Mouse (Mus musculus) T-helper 1 cell (primary cell): ENCODE data around the gene Taf1c.

Experiments used
- in situ Hi-C: fragments of 300-600 bp; cut with MboI, MseI; formaldehyde crosslinking; loops from one replicate; pipeline ENCODE4 v1.15.1; 2025; ENCODE audit warnings: high pct_unique_total_duplicates

The Taf1c gene

DNA sequence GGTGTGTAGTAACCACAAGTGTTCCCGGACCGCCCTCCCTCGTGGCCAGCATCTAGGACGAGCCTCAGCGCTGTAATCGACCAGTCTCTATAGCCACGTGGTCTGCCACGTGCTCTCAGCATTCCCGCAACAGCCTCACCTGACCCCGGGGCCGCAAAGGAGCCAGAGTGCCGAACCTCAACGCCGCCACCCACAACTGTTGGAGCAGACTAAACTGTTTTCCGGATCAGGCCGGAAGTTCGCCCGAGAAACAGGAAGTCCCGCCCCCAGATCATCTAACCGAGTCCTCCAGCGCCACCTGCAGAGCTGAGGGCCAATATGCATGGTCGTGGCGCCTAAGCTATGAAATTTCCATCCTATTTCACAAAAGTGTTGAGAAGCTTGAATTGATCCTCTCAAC is at the start of gene Taf1c:
Taf1c (minus strand) TSS at position 227 of the 400 bp plus-strand sequence.
- in situ Hi-C loops = loop anchor here (5.0 kb wide), 1 partner anchor 158 kb away; the partner anchor contains the start of gene Necab2

DNA sequence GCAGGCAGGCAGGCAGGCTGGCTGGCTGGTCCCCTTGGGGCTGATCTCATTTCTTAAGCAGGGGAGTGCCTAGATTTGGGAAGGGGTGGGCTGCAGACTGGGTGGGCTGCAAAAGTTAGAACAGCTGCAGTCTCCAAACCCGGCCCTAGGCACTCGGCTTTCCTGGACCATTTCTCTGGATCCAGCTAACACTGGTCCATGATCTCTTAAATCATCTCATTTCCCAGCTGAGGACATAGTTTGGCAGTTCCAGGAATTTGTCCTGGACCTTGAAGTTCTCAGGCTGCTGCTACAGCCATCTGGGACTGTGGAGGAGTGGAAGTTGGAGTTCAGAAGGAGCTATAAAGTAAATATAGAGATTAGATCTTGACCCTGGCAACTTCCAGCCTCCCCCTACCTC is 46.3 kb upstream of the Taf1c start:
- in situ Hi-C loops = no loop called here

DNA sequence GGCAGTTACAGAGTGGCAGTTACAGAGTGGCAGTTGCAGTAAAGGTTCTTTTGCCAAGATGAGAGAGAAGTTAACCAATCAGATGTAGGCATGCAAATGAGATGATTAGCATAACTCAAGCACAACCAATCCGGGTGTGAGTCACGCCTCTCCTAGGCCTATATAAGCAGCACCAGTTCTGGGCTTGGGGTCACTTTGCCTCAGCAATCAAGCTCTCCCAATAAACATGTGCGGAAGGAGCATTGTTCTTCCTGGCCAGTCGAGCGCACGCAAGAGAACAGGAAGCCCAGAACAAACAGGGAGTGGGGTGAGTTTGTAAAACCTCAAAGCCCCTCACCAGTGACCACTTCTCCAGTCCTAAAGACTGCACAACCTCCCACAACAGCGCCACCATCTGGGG is 41.8 kb upstream of the Taf1c start:
- in situ Hi-C loops = loop anchor here (25.0 kb wide), 1 partner anchor 1735 kb away; no protein-coding TSS in a partner anchor

DNA sequence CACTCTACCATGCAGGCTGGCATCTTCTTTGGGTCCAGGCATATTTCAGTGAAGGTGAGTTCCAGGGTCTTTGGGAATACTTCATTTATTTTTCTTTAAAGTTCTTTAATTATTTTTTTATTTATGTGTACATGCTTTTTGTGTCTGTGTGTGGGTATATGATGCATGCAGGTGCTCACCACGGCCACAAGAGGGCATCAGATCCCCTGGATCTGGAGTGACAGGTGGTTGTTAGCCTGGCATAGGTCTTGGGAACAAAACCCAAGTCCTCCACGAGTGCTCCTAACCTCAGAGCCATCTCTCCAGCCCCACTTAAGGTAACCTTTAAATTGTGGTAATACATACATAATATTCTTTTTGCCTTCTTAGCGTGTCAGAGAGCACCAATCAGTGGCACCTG is 41.2 kb upstream of the Taf1c start:
- in situ Hi-C loops = loop anchor here (25.0 kb wide), 1 partner anchor 1734 kb away; no protein-coding TSS in a partner anchor

DNA sequence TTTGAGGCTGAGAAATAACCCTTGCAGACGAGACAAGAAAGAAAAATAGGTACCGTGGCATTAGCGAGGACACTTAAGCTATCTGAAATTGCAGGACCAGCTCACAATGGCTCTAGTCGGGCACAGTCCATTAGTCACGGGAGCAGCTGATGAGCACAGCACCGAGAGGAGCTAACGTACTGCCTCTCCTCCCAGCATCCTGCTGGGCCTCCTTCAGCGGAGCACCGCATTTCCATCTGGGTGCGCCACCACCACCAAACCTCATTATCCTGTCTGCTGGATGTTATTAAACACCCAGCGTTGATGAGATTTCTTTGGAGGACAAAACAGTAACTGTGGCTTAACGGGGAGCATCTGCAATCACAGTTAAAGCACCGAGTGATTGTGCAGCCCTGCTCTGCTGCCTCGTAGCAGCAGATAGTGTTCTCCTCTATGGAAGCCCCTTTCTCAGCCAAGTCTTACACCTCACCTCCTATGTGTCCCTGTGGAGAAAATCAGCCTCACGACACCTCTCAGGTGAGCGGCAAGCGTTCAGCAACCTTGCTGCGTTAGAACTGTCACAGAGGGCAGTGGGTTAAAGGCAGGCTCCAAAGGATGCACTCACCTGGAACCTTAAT is 40.1 kb upstream of the Taf1c start:
- in situ Hi-C loops = loop anchor here (25.0 kb wide), 1 partner anchor 1733 kb away; no protein-coding TSS in a partner anchor

DNA sequence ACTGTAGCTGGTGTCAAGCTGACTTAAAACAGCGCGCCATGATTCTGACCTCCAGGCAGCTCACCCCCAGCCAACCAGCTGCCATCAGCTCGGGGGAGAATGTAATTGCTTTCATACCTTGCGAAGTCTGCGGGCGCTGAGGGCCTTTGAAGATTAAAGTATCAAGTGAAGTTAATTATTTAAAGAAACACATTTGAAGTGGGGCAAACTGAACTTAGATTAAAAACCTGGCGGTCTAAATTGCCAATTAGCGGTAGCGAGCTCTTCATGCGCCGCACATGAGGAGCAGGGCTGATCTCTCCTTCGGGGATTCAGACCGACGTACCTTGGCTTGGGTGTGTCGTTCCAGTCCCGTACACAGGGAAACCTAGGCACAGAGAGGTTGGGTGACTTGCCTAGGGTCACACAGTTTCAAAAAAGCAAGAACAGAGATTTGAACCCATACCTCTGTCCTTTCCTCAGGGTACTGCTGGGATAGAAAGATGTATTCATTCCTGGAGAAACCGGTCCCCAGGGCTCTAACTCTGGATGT is 39.5 kb upstream of the Taf1c start:
- in situ Hi-C loops = loop anchor here (25.0 kb wide), 1 partner anchor 1732 kb away; no protein-coding TSS in a partner anchor

DNA sequence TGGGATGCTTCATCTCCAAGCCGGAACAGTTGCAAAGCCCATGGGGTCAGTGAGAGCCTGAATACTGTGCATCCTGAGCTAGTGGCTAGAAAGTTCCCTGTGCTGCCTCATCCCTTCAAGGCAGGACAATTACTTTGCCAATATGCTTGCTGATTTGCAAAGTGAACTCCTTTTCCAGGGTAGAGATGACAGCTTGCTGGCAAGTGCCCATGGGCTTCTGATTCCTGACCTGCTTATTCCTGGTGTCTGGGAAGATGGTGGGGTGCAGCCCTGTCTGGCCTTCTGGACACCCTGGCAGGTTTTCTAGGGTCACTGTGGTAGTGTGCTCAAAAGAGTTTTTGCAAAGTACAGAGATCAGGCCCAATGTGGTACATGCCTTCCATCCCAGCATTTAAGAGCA is 37.9 kb upstream of the Taf1c start:
- in situ Hi-C loops = loop anchor here (25.0 kb wide), 1 partner anchor 1731 kb away; no protein-coding TSS in a partner anchor

DNA sequence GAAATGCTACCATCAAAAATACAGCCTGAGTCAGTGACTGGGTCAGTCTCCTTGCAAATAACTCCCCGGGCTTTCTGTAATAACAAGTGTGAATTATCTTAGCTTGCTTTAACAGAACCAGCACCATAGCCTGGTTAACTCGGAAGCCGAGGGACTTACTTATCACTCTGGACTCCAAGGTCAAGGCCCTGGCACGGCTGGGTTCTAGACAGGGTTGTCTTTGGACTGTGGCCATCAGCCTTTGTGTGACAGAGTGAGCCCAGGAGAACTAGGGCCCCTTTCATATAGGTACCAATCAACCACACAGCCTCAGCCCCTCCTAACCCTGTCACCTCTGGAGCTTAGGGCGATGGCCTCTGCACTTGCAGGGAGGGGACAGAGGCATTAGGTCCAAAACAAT is 36.0 kb upstream of the Taf1c start:
- in situ Hi-C loops = loop anchor here (25.0 kb wide), 1 partner anchor 1729 kb away; no protein-coding TSS in a partner anchor

DNA sequence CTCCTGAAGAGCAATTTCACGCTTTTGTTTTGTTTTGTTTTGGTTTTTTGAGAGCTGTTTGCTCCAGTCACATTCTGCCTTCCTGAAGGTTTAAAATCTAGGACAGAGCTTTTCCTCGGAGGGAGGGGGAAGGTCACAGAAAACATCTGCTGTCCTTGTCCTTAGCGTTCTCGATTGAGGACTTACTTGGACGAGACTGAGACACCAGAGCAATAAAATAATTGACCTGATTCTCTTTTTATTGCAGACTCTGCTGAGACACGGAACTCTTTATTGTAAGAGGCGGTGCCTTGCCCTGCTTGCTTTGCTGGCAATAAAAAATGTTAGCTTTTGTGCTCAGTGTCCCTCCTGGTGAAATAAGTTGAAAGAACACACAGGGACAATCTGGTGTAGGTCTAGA is 34.8 kb upstream of the Taf1c start:
- in situ Hi-C loops = loop anchor here (25.0 kb wide), 1 partner anchor 1727 kb away; no protein-coding TSS in a partner anchor

DNA sequence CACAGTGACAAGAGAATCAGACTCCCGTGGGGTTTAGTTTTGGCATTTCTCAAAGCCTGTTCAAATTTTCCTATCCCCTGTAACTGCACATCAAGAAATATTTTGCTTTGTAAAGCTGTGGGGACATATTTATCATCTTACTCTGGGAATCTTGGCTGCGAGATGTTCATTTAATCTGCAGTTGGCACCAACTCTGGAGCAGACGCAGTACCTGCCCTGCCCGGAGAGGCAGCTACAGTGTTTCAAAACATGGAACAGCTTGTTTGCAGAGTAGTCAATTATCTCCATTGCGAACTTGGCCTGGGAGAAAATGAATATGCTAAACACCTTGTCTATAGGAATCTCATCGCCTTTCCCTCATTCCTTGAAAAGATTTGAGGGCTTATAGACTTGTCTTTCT is 33.2 kb upstream of the Taf1c start:
- in situ Hi-C loops = loop anchor here (25.0 kb wide), 1 partner anchor 1726 kb away; no protein-coding TSS in a partner anchor

DNA sequence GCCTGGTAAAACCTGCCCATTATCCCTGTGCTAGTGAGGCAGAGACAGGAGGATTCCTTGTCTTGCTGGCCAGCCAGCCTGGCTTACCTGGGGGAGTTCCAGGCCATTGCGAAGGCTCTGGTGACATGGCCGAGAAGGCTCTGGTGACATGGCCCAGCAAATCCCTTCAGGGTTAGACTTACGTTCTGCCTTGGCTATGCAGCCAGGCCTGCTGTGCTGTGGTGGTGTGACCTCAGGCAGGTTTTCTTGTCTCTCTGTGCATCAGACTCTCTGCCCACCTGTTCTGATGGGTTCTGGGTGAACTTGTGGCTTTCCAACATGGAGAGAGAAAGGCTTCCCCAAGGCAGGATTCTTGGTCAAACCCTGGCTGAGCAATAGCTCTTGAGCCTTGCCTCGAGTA is 32.4 kb upstream of the Taf1c start:
- in situ Hi-C loops = loop anchor here (25.0 kb wide), 1 partner anchor 1725 kb away; no protein-coding TSS in a partner anchor

DNA sequence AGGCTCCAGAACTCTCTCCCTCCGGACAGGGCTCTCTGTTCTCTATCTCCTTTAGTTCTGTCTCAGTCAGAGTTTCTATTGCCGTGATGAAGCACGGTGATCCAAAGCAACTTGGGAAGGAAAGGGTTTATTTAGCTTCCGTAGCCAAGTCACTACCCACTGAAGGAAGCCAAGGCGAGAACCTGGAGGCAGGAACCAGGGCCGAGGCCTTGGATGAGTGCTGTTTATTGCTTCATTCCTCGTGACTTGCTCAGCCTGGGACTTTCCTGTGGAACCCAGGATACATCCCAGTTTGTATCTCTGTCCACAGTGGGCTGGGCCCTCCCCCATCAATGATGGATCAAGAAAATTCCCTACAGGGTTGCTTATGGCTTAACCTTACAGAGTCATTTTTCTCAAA is 31.7 kb upstream of the Taf1c start:
- in situ Hi-C loops = loop anchor here (25.0 kb wide), 1 partner anchor 1724 kb away; no protein-coding TSS in a partner anchor

DNA sequence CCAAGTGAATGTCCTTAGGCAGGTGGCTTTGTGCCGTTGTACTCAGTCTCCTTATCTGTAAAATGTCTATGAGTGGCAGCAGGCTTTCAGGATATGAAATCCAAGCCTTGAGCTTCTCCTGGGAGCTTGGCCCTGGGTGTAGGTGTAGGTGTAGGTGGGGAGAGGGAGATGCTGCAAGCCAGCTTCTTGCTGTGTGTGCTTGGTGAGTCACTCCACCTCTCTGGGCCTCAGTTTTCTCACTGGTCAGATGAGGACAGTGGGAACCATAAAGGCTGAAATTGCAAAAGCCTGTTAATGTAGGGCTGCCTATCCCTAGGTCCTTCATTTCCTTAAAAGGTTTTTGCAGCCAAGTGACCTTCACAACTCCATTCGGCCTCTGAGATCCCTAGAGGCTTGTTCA is 30.9 kb upstream of the Taf1c start:
- in situ Hi-C loops = loop anchor here (25.0 kb wide), 1 partner anchor 1724 kb away; no protein-coding TSS in a partner anchor

DNA sequence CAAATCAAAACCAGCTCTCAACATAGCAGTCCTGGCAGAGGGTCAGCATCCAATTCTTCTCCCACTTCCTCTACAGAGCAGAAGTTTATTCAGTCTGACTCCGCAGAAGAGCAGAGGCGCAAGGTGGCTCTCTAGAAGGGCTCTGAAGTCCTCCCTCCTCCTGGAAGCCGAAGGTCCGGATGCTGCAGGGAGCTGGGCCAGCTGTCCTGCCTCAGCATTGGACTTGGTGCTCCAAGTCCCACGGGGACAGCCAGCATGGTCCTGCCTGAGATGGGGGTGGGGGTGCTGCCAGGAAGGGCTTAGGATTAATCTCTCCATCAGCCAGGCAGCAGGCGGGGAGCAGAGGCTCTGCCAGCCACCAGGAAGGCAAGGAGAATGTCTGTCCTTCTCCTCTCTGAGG is 30.4 kb upstream of the Taf1c start, which contains the start of gene Kcng4:
Kcng4 (minus strand) TSS at position 303 of the 400 bp plus-strand sequence.
- in situ Hi-C loops = loop anchor here (25.0 kb wide), 1 partner anchor 1723 kb away; no protein-coding TSS in a partner anchor

DNA sequence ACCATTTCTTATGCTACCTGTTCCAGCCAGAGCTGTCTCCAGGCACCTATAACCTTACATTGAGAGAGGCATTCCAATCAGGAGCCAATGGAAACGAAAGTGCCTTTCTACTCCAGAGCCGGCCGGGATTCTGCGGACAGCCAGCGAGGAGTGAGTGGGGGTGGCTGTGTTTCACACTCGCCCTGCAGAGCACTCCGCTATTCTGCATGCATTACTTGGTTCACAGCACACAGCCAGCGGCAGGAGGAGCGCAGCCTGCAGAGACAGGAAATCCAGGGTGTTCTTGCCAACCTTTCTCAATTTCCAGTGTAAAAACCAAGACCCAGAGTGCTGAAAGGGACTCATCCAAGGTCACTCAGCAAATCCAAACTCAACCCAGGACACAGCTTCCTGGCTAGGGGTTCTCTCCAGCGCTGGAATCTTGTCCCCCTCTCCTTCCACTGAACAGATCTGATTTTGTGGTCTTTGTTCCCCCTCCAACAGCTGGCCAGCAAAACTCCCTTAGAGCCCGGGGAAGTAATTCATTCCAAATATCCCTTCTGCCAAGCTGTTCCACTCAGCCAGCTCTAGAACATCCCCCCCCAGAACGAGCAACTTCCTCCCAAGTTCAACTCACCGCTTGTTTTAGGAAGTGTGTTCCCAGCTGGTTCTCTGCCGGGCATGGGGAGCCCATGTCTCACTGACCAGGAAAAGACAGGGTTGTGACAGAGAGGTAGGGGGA is 29.8 kb upstream of the Taf1c start:
- in situ Hi-C loops = loop anchor here (25.0 kb wide), 1 partner anchor 1722 kb away; no protein-coding TSS in a partner anchor

DNA sequence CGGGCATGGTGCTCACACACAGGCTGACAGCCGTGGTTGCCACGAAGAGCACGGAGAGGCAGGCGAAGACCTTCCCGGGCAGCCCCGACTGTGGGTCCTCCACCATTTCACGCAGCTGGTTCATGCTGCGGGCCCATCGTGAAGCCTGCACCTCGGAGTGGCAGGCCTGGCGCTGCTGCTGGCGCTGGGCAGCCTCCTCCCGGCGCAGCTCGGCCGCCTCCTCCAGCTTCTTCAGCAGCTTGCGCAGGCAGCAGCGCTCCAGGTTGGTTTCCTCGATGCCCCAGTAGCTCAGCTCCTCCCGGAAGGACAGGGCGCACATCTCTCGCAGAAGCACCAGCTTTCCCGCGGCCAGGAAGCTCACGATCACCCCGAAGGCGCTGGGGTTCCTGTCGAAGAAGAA is 27.9 kb upstream of the Taf1c start:
- in situ Hi-C loops = loop anchor here (25.0 kb wide), 1 partner anchor 1721 kb away; no protein-coding TSS in a partner anchor

DNA sequence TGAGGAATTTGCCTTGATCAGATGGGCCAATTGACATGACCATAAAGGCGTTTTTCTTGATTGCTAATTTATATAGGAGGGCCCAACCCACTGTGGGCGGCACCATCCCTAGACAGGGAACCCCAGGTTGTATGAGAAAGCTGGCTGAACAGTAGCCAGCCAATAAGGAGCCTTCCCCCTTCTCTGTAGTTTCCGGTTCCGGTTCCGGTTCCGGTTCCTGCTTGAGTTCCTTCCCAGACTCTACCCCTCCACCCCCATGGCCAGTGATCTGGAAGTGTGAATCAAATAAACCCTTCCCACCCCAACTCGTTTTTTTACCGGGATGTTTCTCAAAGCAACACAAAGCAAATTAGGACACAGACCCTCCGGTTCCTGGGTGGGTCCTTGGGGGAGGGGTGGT is 27.2 kb upstream of the Taf1c start:
- in situ Hi-C loops = loop anchor here (25.0 kb wide), 1 partner anchor 1720 kb away; no protein-coding TSS in a partner anchor

DNA sequence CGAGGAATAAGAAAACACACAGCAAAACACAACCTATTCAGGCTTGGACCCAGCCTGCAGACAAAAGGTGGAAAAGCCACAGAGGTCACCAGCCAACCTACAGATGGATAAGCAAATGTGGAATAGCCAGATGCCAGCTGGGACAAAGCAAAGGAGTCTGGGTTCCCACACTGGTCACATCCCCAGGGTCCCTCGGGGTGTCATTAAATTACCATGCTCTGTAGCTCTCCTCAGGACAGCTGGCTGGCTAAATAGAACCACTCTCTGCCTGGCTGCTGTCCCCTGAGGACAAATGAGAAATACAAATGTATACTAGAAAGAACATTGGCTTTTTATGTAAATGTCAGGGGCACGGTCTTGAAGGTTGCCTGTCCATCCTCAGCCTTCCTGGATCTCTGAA is 25.8 kb upstream of the Taf1c start:
- in situ Hi-C loops = loop anchor here (25.0 kb wide), 1 partner anchor 1719 kb away; no protein-coding TSS in a partner anchor

DNA sequence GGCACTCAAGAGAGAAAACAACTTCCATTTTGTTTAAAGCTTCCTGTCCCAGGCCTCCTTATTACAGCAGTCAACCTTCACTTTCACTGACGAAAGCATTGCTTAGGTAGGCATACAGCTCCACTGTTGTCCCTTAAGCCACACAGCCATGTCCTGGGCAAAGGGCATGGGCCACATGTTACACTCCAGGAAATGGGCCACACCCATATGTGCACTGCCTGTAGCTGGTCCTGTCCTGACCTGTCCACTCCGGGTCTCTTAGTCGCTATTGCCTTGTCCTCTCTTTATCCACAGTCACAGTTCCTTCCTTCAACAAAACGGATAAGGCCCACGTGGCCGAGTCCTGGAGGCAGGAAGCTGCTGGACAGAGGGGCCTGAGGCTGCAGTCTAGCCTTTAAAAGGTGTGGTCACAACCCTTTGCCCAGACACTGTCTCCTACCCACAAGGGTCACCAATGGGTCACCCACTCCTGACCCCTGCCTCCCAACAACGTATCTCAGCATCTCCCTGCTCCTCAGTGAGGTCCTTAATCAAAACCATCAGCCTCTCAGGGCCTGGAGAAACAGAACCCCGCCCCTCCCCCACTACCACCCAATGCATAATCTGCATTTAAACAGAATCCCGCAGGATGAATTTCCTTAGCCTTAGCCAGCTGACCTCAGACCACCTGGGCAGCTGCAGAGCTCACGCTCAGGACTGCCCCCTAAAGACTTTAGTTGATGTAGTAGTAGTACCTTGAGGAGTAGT is 22.8 kb upstream of the Taf1c start:
- in situ Hi-C loops = loop anchor here (25.0 kb wide), 1 partner anchor 1715 kb away; no protein-coding TSS in a partner anchor

DNA sequence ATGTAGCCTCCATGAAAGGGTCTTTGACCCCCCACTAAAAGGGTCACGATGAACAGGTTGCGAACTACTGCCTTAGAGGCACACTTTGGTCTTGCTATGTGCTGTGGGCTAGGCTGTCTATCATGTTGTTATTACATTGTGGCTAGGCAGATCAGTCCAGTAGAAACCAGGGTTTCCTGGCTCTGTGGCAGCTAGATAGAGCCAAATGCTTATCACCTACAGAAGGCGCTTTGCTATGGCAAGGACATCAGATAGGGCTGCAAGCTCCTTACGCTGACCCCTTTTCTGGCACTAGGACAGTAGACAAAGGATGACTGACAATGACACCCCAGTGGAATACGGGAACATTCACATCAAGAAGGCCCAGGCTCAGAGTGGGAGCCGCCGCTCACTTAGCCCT is 22.2 kb upstream of the Taf1c start:
- in situ Hi-C loops = loop anchor here (25.0 kb wide), 1 partner anchor 1715 kb away; no protein-coding TSS in a partner anchor

DNA sequence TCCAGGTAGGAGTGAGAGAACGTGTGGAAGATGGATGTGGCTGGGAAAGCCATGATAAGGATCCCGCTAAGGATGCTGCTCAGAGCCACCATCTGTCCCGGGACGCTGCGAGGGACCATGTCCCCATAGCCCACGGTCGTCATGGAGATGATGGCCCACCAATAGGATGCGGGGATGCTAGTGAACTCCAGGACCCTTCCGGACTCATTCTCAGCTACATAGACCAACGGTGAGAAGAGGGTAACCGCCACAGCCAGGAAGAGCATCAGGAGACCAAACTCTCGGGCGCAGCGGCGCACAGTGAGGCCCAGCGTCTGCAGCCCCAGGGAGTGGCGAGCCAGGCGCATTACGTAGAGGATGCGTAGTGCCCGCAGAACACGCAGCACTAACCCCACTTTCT is 20.8 kb upstream of the Taf1c start:
- in situ Hi-C loops = loop anchor here (25.0 kb wide), 1 partner anchor 1713 kb away; no protein-coding TSS in a partner anchor
